In the genomic region with DNA sequence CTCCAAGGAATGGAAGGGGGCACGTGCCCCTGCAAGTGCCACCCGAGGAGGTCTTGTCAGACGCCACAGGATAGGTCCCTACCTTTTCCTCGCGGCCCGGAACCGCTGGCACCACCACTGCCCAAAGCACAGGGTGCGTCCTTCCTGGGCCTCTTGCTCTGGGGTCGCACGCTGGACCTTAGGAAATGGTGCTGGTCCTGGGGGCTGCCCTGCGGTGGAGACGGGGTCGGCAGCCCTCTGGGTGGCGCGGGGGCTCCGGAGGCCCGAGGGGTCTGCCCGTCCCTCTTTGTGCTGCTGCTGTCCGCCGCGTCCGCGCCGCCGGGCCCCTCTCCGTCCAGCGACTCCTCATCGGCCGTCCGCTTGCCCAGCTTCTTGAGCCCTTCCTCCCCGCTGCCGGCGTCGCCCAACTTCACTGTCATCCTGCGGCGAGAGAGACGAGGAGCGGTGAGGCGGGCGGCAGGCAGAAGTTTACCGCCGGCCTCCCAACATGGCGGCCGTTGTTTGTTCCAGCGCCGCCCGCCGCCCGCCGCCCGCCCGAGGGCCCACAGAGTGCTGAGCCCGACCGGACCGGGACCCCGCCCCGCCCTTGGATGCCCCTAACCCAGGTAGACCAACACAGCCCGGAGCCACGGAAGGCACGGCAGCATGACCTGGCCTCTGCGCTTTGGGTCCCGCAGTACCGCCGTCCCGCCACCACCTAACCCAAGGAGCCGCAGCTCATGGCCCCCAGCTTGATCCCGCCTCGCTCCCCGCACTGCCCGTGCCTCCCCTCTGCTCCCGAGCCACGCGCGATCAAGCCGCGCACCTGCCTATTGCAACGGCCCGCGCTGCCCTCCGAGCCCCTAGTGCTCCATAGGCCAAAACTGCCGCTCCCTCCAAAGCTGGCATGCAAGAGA, we compare ENCODE assay signal across 7 mouse cellular contexts. TPM values are rescaled to one million over a fixed set of nuclear protein-coding genes. Genes with fewer than 3 reads are reported as not detected.
DNase-seq lines count a peak whose midpoint lies in the region; ATAC-seq and TF ChIP-seq lines count a peak whose summit lies in the region.

No protein-coding gene starts in this region.

- in situ Hi-C loops in ES-E14 (cut with MboI; ENCODE audit: low sequenced_read_pairs in 2 of 2, unreplicated experiment in 2 of 2): no loop called here

- no peak overlapping the region for H3K27ac ChIP-seq in ES-E14 (ENCODE audit: insufficient read depth, low read depth, low read length, poor library complexity, severe bottlenecking)
- H3K27ac ChIP-seq in limb, embryonic 11.5 days (replicated peaks; ENCODE audit: low read depth, low read length): peak overlapping the region; percentile 81
- peak overlapping the region; percentile 67 for H3K27ac ChIP-seq in midbrain, embryonic 11.5 days (ENCODE audit: low read depth, low read length)

- WGBS in limb, embryonic 11.5 days: under 1% methylated on average over 77 of the region's 81 CpGs
- WGBS in midbrain, embryonic 11.5 days: under 1% methylated on average over 77 of the region's 81 CpGs

- H3K4me2 ChIP-seq in limb, embryonic 11.5 days (ENCODE audit: low read depth, severe bottlenecking): peak overlapping the region; percentile 80
- peak overlapping the region; percentile 91 for H3K4me2 ChIP-seq in midbrain, embryonic 11.5 days

- peak overlapping the region; percentile 84 to 89 for H3K4me3 ChIP-seq in ES-E14 (ENCODE audit: insufficient read depth in 1 of 2, low read depth in 1 of 2, low read length in 2 of 2, poor library complexity in 1 of 2, severe bottlenecking in 1 of 2)
- H3K4me3 ChIP-seq in limb, embryonic 11.5 days (ENCODE audit: low read depth, low read length): peak overlapping the region; percentile 99
- H3K4me3 ChIP-seq in midbrain, embryonic 11.5 days (ENCODE audit: low read depth, low read length): peak overlapping the region; percentile 99

- peak overlapping the region; percentile 86 for H3K9ac ChIP-seq in ES-E14 (ENCODE audit: insufficient read depth, low read depth, low read length, poor library complexity, severe bottlenecking)
- peak overlapping the region; percentile 98 for H3K9ac ChIP-seq in limb, embryonic 11.5 days (ENCODE audit: low read length)
- H3K9ac ChIP-seq in midbrain, embryonic 11.5 days (ENCODE audit: low read length): peak overlapping the region; percentile 99

- intact Hi-C loops in heart, postnatal 14 days (cut with DNase I): no loop called here

- peaks cover 9% of the 10 kb centered on the region; the same call in 1 of the 2 replicates for H3K36me3 ChIP-seq in ES-E14 (ENCODE audit: control insufficient read depth, insufficient read depth, low read length, poor library complexity, severe bottlenecking)
- H3K36me3 ChIP-seq in limb, embryonic 11.5 days (ENCODE audit: control insufficient read depth, insufficient read depth, low read length): peaks cover 9% of the 10 kb centered on the region; the same call in 1 of the 2 replicates
- peaks cover 7% of the 10 kb centered on the region for H3K36me3 ChIP-seq in midbrain, embryonic 11.5 days (ENCODE audit: control insufficient read depth, insufficient read depth, low read length)

- no peak for DNase-seq in ES-E14 (ENCODE audit: low read depth, low spot score)
- DNase-seq in adrenal gland, postnatal 25 days: peak; percentile 52
- peak; percentile 34 to 49 for DNase-seq in heart, postnatal 14 days
- DNase-seq in limb, embryonic 11.5 days (ENCODE audit: low spot score): peak; percentile 67
- DNase-seq in midbrain, embryonic 11.5 days (ENCODE audit: low spot score, missing footprints): peak; percentile 95
- DNase-seq in spleen, postnatal 36 days (ENCODE audit: low spot score in 2 of 2): peak; percentile 24 to 26

- H3K9me3 ChIP-seq in ES-E14 (ENCODE audit: control insufficient read depth, insufficient read depth, low read depth, low read length): no peaks in the 10 kb centered on the region
- H3K9me3 ChIP-seq in limb, embryonic 11.5 days (ENCODE audit: control insufficient read depth, low read length): no peaks in the 10 kb centered on the region
- H3K9me3 ChIP-seq in midbrain, embryonic 11.5 days (ENCODE audit: control insufficient read depth, low read length): no peaks in the 10 kb centered on the region

- ATAC-seq in erythroid progenitor cell, adult 5-6 weeks (replicated peaks; ENCODE audit: low FRiP score, poor library complexity, severe bottlenecking): 0 out of 2 replicates have a peak, but pooled peaks have one; percentile 5
- no peak for ATAC-seq in limb, embryonic 11.5 days (ENCODE audit: insufficient number of reproducible peaks, low FRiP score, low TSS enrichment, low read depth)
- ATAC-seq in midbrain, embryonic 11.5 days (ENCODE audit: low FRiP score): no peak

- H3K4me1 ChIP-seq in ES-E14 (ENCODE audit: control insufficient read depth in 2 of 2, insufficient read depth in 2 of 2, low read length in 2 of 2, poor library complexity in 1 of 2): peaks cover 1 to 2% of the 10 kb centered on the region in 2 experiments; a peak in 3 of 4 replicates
- H3K4me1 ChIP-seq in limb, embryonic 11.5 days (ENCODE audit: control insufficient read depth, insufficient read depth, low read length): peaks cover 3% of the 10 kb centered on the region; the same call in 1 of the 2 replicates
- peaks cover 11% of the 10 kb centered on the region; the same call in 1 of the 2 replicates for H3K4me1 ChIP-seq in midbrain, embryonic 11.5 days (ENCODE audit: control insufficient read depth, insufficient read depth, low read length)

- no peaks in the 10 kb centered on the region for H3K27me3 ChIP-seq in limb, embryonic 11.5 days (ENCODE audit: control insufficient read depth, insufficient read depth, low read length)
- no peaks in the 10 kb centered on the region for H3K27me3 ChIP-seq in midbrain, embryonic 11.5 days (ENCODE audit: control insufficient read depth, insufficient read depth, low read length)

TF ChIP-seq in ES-E14, 5 proteins besides CTCF, POLR2A, EP300 and RAD21:
- TF ChIP-seq ZC3H11A (IDR thresholded peaks at IDR 0.05; ENCODE audit: borderline replicate concordance, low read depth, low read length) (no peak), MAFK (IDR thresholded peaks at IDR 0.05; ENCODE audit: insufficient read depth, low read depth, low read length) (no peak), HCFC1 (IDR thresholded peaks at IDR 0.05; ENCODE audit: borderline replicate concordance, insufficient read depth, low read length) (no peak), CHD2 (IDR thresholded peaks at IDR 0.05; ENCODE audit: low read depth, low read length) (no peak), ZNF384 (IDR thresholded peaks at IDR 0.05; ENCODE audit: low read depth, low read length) (no peak)

RNA-seq across cellular contexts. Expression of a gene that starts 1.7 kb away (rescaled TPM):
- 9.1 and 11.6 TPM in 2 replicates for total RNA-seq in ES-E14 (2012; rRNA removed)
- 25.9 and 26.7 TPM in 2 replicates for total RNA-seq in adrenal gland, postnatal 25 days (2021)
- 49.9 and 54.4 TPM in 2 replicates for total RNA-seq in erythroid progenitor cell, adult 5-6 weeks (2015; ENCODE audit: low replicate concordance)
- 38.1 and 53.4 TPM in 2 replicates for total RNA-seq in erythroid progenitor cell, adult 5-6 weeks (2017; ENCODE audit: low replicate concordance)
- total RNA-seq in heart, postnatal 14 days (2021): 10 to 100 TPM; 14.5 to 14.6 TPM
- 13.0 and 14.6 TPM in 2 replicates for polyA plus RNA-seq in limb, embryonic 11.5 days (2014; fragmentation: Nextera tagmentation; extraction: Ambion mirVana)
- 10.8 and 11.2 TPM in 2 replicates for polyA plus RNA-seq in midbrain, embryonic 11.5 days (2014; fragmentation: Nextera tagmentation; extraction: Ambion mirVana)

RNA-seq across cellular contexts. Expression of a gene that starts 2.0 kb away (rescaled TPM):
- 8.1 and 12.1 TPM in 2 replicates for total RNA-seq in ES-E14 (2012; rRNA removed)
- total RNA-seq in adrenal gland, postnatal 25 days (2021): 36.3 and 45.4 TPM in 2 replicates
- 129 and 130 TPM in 2 replicates for total RNA-seq in erythroid progenitor cell, adult 5-6 weeks (2015; ENCODE audit: low replicate concordance)
- total RNA-seq in erythroid progenitor cell, adult 5-6 weeks (2017; ENCODE audit: low replicate concordance): 239 and 264 TPM in 2 replicates
- 1 to 10 TPM; 6.3 to 7.3 TPM for total RNA-seq in heart, postnatal 14 days (2021)
- 21.0 and 24.0 TPM in 2 replicates for polyA plus RNA-seq in limb, embryonic 11.5 days (2014; fragmentation: Nextera tagmentation; extraction: Ambion mirVana)
- polyA plus RNA-seq in midbrain, embryonic 11.5 days (2014; fragmentation: Nextera tagmentation; extraction: Ambion mirVana): 20.9 and 21.2 TPM in 2 replicates

RNA-seq across cellular contexts. Expression of a gene that starts 53.4 kb away (rescaled TPM):
- total RNA-seq in ES-E14 (2012; rRNA removed): 90.3 and 105 TPM in 2 replicates
- total RNA-seq in adrenal gland, postnatal 25 days (2021): 27.0 and 33.1 TPM in 2 replicates
- 33.2 and 39.0 TPM in 2 replicates for total RNA-seq in erythroid progenitor cell, adult 5-6 weeks (2015; ENCODE audit: low replicate concordance)
- total RNA-seq in erythroid progenitor cell, adult 5-6 weeks (2017; ENCODE audit: low replicate concordance): 21.4 and 25.6 TPM in 2 replicates
- 10 to 100 TPM in 1 of 2 experiments, 1 to 10 TPM in 1; 7.5 to 11.1 TPM for total RNA-seq in heart, postnatal 14 days (2021)
- polyA plus RNA-seq in limb, embryonic 11.5 days (2014; fragmentation: Nextera tagmentation; extraction: Ambion mirVana): 201 and 259 TPM in 2 replicates
- 283 and 284 TPM in 2 replicates for polyA plus RNA-seq in midbrain, embryonic 11.5 days (2014; fragmentation: Nextera tagmentation; extraction: Ambion mirVana)
